Mouse (Mus musculus) brain, embryonic 18.5 days (tissue): ENCODE measurements around the gene Fasn.
A peak's percentile ranks its signal among the peaks of the same experiment; 100 is the strongest.

Experiments used
- DNase-seq: peaks from one replicate; pipeline ENCODE4 v3.0.0-alpha.2; 2012; ENCODE audit warnings: low read depth, low spot score

The Fasn gene

GRCm38 (mm10) chr11:120828416-120828815 is 4.1 kb upstream of the Fasn start:
- DNase-seq = no peak

- no peak for DNase-seq
Observed at GRCm38 (mm10) chr11:120826016-120826953, 1.9 kb upstream of the Fasn start.

- no peak for DNase-seq
Observed at GRCm38 (mm10) chr11:120825289-120825863, 1.0 kb upstream of the Fasn start.

- DNase-seq = no peak
Observed at GRCm38 (mm10) chr11:120824787-120825288, 491 bp upstream of the Fasn start.

- peak; percentile 30 for DNase-seq
Observed at GRCm38 (mm10) chr11:120823551-120823947, 798 bp downstream of the Fasn start.

- no peak for DNase-seq
Observed at GRCm38 (mm10) chr11:120822831-120823550, 1.4 kb downstream of the Fasn start.

- no peak for DNase-seq
Observed at GRCm38 (mm10) chr11:120822321-120822720, 2.0 kb downstream of the Fasn start.

- no peak for DNase-seq
Observed at GRCm38 (mm10) chr11:120821076-120821922, 3.0 kb downstream of the Fasn start.

GRCm38 (mm10) chr11:120820546-120820945 is 3.8 kb downstream of the Fasn start:
- no peak for DNase-seq

- DNase-seq = no peak
Observed at GRCm38 (mm10) chr11:120819556-120819955, 4.8 kb downstream of the Fasn start.

GRCm38 (mm10) chr11:120818251-120818650 is 6.1 kb downstream of the Fasn start:
- no peak for DNase-seq

- DNase-seq = no peak
Observed at GRCm38 (mm10) chr11:120817358-120817757, 7.0 kb downstream of the Fasn start.

- no peak for DNase-seq
Observed at GRCm38 (mm10) chr11:120812068-120812467, 12.3 kb downstream of the Fasn start.

- no peak for DNase-seq
Observed at GRCm38 (mm10) chr11:120808010-120808409, 16.3 kb downstream of the Fasn start.

- no peak for DNase-seq
Observed at GRCm38 (mm10) chr11:120805375-120806298, 18.7 kb downstream of the Fasn start.

GRCm38 (mm10) chr11:120804769-120805168 is 19.6 kb downstream of the Fasn start:
- DNase-seq = no peak

GRCm38 (mm10) chr11:120804274-120804673 is 20.1 kb downstream of the Fasn start:
- no peak for DNase-seq

GRCm38 (mm10) chr11:120800061-120800904 is 24.1 kb downstream of the Fasn start:
- no peak for DNase-seq

- no peak for DNase-seq
Observed at GRCm38 (mm10) chr11:120799316-120799890, 24.9 kb downstream of the Fasn start.
